Mouse (Mus musculus): ENCODE measurements around the gene Magi1. TPM values are rescaled to one million over a fixed set of nuclear protein-coding genes. Genes with fewer than 3 reads are reported as not detected.
A peak's percentile ranks its signal among the peaks of the same experiment; 100 is the strongest.

Gene Magi1
- total RNA-seq, 2 experiments from 2014 or later = 87.2 to 87.4 TPM

DNA sequence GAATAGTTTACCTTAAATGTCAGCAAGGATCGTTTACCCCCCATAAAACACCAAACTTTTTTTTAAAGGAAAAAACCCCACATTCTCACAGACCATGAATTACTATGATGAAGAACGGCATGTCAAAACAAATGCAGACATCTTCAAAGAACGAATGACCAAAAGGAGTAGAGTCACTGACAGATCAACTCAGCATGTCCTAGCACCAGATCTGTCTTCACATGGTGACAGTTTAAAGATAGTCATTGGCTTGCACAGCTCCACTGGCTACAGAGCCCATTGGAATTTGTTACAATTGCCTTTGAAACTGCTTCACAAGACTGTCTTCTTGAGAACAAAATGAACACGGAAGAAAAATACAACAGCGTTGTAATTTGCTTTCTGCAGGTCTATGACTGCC lies 212.0 kb downstream of the Magi1 start:
- DNase-seq = no peak
- intact Hi-C loops (cut with DNase I) = no loop called here

DNA sequence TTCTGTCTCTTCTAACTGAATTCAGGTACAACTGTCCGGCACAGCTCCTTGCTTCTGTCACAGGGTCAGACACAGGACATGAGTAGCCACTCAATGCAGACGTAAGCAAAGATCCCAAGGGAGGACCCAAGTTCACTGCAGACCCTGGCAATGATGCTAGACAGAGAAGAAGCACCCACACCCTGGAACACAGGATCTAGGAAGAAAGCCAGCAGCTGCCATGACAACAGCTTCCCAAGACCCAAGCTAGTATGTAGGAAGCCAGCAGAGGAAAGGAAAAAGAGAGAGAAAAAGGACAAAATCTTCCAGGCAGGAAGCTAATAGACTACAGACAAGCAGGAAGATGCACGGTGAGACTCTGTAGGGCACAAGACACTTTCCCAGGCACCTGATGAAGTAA lies 213.0 kb downstream of the Magi1 start:
- no peak for DNase-seq
- intact Hi-C loops (cut with DNase I) = no loop called here

DNA sequence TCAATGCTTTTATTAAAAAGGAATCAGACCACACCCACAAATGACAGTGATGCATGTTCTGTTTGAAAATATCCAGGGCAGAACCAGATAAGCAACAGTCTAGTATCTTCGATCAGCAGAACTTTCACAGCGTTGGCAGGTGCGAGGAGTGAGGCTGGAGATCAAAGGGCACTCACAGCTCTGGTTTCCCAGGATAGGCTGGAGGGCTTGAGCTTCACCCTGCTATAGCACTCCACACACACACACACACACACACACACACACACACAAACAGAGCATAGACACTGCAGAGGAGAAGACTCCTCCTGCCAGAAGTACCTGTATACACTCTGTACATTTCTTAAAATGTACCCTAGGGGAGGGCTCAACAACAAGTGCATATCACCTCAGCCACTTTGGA lies 214.3 kb downstream of the Magi1 start:
- no peak for DNase-seq
- intact Hi-C loops (cut with DNase I) = no loop called here

DNA sequence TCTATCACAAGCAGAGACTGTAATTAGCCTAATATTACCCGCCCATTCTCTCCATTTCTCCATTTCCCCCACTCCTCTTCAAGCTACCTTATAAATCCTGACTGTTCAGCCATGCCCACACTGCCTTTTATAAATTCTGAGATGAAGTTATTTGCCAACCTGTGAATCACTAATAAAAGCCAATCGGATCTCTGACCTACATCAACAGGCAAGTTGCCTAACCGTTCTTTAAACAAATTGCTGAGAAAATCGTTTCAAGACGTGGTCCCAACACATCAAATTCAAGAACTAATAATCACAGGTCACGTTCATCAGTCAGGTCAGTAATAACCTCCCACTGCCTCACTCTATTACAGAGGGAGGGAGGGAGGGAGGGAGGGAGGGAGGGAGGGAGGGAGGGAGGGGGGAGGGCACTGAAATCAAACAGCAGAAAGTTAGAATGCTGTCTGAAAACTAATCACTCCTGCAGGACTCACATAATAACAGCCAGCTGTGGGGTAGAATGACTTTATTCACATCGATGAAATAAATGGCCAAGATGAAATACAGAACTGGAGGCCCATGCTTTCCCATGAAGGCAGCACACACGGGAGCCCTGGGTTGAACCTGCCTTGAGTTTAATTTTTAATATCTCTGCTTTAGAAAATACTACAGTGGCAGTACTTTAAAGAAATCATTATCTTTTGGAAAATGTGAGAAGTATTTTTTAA lies 215.8 kb downstream of the Magi1 start:
- no peak for DNase-seq
- intact Hi-C loops (cut with DNase I) = no loop called here

GRCm38 (mm10) chr6:94064832-94065231 lies 218.9 kb downstream of the Magi1 start:
- intact Hi-C loops (cut with DNase I) = no loop called here
- no peak for DNase-seq

DNA sequence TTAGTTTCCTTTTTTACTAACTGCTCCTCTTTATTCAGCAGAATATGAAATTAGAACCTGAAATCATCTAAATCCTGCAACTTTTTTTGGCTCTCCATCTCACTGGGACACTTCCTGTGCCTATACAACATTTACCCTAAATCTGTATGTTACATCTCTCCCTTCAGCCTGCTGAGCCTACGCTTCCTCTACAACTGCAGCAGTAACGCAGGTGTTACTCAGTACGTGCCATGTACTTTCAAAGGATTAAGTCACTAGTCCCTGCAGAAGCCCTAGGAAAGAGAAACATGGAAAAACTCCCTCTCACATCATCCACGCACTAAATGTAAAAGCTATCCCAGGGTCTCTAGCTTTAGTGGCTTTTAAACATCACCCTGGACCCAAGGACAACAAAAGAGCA lies 220.2 kb downstream of the Magi1 start:
- intact Hi-C loops (cut with DNase I) = no loop called here
- no peak for DNase-seq

- no peak for DNase-seq
- intact Hi-C loops (cut with DNase I) = no loop called here
Measured at GRCm38 (mm10) chr6:94061424-94061980, 222.2 kb downstream of the Magi1 start.

DNA sequence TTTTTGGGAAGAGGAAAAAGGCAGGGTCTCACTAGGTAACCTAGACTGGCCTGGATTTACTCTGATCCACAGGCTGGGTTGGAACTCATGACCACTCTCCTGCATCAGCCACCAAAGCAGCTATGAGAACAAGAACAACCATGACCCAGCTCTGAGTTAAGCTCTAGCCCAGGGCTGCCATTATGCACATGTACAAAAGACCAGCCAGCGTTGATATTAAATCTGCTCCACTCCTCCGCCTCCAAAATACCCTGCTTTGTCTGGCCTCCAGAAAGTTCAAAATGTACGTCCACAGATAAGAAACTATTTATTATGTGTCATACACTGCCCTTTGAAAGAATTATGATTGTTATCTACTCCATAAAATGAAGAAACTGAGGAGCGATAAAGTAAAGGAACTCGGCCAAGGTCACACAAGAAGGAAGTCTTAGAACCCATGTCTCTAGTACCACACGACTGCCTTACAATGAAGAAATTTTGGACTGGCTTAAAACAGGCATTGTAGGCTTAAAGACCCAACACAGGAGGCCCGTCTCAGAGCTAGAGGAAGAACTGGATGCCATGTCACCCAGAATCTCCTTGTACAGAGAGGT lies 223.0 kb downstream of the Magi1 start:
- no peak for DNase-seq
- intact Hi-C loops (cut with DNase I) = no loop called here

GRCm38 (mm10) chr6:94059090-94059489 lies 224.6 kb downstream of the Magi1 start:
- no peak for DNase-seq
- intact Hi-C loops (cut with DNase I) = no loop called here

DNA sequence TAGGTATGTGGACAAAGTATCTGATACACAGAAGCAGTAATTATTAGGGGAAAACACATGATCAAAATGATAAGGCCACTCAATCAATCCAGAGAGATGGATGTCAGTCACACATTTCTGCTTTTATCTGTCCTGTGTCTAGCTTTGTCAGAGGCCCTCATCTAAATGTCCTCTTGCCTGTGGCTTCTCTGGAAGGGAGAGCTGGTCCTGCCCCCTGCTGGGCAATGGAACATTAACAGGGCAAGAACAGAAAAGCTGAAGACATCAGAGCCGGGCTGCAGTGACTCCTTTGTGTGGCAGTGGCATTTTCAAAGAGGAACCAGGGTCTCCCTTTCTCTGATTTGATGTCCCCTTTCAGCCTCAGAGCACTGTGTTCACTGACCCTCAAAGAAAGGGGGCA lies 229.8 kb downstream of the Magi1 start:
- DNase-seq = peak; percentile 37
- intact Hi-C loops (cut with DNase I) = no loop called here

DNA sequence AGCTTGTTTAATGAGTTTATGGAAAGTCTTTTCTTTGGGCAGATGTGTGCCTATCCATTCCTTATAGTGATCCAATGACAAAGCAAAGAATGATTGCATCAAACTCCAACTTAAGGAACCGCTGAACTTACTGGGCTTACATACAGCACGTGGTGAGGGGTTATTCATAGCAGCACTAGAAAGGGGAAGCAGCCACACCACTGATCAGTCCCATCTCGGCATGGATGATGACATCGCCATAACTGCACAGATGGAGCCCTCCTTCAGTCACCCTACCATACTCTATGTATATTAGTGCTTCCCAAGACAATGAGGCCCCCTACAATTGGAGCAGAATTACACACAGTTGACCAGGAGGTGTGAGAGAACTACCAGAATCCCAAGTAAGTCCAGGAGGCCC lies 238.5 kb downstream of the Magi1 start:
- intact Hi-C loops (cut with DNase I) = loop anchor here (10.0 kb wide), 2 partner anchors 130 to 1260 kb away; no protein-coding TSS in a partner anchor
- no peak for DNase-seq

DNA sequence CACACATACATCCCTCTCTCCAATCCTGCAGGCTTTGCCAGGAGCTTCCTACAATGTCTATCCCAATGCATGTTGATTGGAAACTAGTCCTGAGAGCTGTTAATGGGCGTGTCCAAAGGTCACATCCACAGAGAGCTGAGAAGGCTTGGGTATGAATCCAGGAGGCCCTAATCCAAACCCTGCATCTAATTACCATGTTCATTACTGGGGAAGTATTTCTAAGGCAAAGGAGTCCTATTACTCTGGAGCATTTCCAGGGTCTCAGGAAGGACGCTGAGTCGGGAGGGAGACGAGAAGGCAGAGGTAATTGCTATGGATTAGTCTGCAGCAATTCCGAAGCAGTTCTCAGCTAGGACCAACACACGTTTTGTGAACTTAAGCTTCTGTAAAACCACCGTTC lies 240.3 kb downstream of the Magi1 start:
- DNase-seq = no peak
- intact Hi-C loops (cut with DNase I) = loop anchor here (10.0 kb wide), 2 partner anchors 129 to 1259 kb away; no protein-coding TSS in a partner anchor

DNA sequence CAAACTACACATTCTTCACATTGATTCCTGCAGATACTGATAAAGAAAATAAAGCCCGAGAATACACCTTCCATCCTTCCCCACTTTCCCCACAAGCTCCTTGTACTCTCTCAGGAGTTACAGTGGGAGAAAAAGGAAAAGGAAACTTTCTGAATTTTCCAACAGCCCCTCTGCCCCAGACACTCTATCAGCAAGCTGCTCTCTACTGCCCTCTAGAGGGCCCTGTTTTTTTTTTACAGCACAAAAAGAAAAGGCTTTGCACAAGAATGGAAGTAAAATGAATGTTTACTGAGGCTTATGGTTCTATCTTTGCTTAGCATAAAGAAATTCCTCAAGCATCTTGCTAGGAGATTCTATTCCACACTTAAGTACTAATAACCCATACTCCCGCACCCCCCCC lies 243.6 kb downstream of the Magi1 start:
- intact Hi-C loops (cut with DNase I) = loop anchor here (10.0 kb wide), 2 partner anchors 125 to 1255 kb away; no protein-coding TSS in a partner anchor
- DNase-seq = peak; percentile 5

- no peak for DNase-seq
- intact Hi-C loops (cut with DNase I) = loop anchor here (10.0 kb wide), 1 partner anchor 284 kb away; no protein-coding TSS in a partner anchor
Measured at GRCm38 (mm10) chr6:94038897-94039296, 244.8 kb downstream of the Magi1 start.

DNA sequence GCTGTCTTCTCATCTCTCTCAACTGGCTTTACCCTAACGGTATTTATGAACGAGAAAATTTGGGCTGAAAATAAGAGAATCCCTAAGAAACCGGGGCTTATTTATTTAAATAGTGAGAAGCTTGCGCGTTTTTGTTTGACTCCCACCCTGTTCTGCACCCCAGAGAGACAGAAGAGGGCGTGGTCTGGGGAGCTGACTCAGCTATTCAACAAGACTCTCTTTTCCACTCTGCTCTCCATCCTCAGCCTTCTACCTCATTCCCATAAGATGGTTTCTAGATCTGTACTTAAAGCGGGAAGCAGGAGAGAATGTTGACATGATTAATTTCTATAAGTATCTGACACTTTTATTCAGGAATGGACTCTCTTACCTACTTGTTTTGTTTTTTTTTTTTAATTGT lies 247.2 kb downstream of the Magi1 start:
- no peak for DNase-seq
- intact Hi-C loops (cut with DNase I) = loop anchor here (10.0 kb wide), 1 partner anchor 282 kb away; no protein-coding TSS in a partner anchor

- intact Hi-C loops (cut with DNase I) = no loop called here
- no peak for DNase-seq
Measured at GRCm38 (mm10) chr6:94026361-94026760, 257.4 kb downstream of the Magi1 start.

DNA sequence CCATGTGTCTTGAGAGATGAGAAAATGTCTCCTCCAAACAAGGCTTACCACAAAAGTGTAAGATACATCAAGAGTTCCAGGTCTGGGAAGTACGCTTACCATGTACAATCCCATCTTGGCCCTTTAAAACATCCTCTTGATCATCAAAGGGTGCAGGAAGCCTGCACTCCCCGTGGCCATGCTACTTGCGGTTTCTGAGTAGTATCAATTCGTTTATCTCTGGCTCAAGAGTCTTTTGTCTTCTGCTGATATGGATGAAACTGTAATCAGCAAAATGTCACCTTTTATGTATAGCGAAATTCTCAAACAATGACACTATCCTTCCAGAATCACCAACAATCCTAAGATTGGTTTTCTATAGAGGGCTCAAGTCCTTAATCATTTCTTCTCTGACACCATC lies 261.3 kb downstream of the Magi1 start:
- no peak for DNase-seq
- intact Hi-C loops (cut with DNase I) = no loop called here

- DNase-seq = no peak
- intact Hi-C loops (cut with DNase I) = no loop called here
Measured at GRCm38 (mm10) chr6:94021239-94021962, 262.3 kb downstream of the Magi1 start.

GRCm38 (mm10) chr6:94020566-94020965 lies 263.2 kb downstream of the Magi1 start:
- no peak for DNase-seq
- intact Hi-C loops (cut with DNase I) = no loop called here

- intact Hi-C loops (cut with DNase I) = no loop called here
- DNase-seq = no peak
Measured at GRCm38 (mm10) chr6:94019935-94020334, 263.8 kb downstream of the Magi1 start.

GRCm38 (mm10) chr6:94013761-94014160 lies 270.0 kb downstream of the Magi1 start:
- no peak for DNase-seq
- intact Hi-C loops (cut with DNase I) = no loop called here
